Mouse (Mus musculus): ENCODE measurements at regions not wholly inside any gene's neighbourhood (a gene's known extent, or its start where the extent isn't known, plus 50 kb on each side); places are given as distances from the start of the nearest gene placed in this dataset.
"Not testable (repeated sequence)": the region's sequence is repeated elsewhere in the genome, so short reads cannot be mapped to it uniquely, and the experiment has no call there.

- no peak for DNase-seq
Measured at GRCm38 (mm10) chr4:84172841-84173240, 502.2 kb downstream of the Bnc2 start.

GRCm38 (mm10) chr4:84173441-84173840 is 501.6 kb downstream of the Bnc2 start:
- DNase-seq: no peak

GRCm38 (mm10) chr4:84176457-84176856 is 498.6 kb downstream of the Bnc2 start:
- DNase-seq: not testable (repeated sequence)

GRCm38 (mm10) chr4:84177827-84178226 is 497.2 kb downstream of the Bnc2 start:
- no peak for DNase-seq

- no peak for DNase-seq
Measured at GRCm38 (mm10) chr4:84184436-84184835, 490.6 kb downstream of the Bnc2 start.

- DNase-seq: no peak
Measured at GRCm38 (mm10) chr4:84184844-84185243, 490.2 kb downstream of the Bnc2 start.

- peak; percentile 79 for DNase-seq
Measured at GRCm38 (mm10) chr4:84189315-84189714, 485.8 kb downstream of the Bnc2 start.

- no peak for DNase-seq
Measured at GRCm38 (mm10) chr4:84191303-84191702, 483.8 kb downstream of the Bnc2 start.

- peak; percentile 97 for DNase-seq
Measured at GRCm38 (mm10) chr4:84192301-84192700, 482.8 kb downstream of the Bnc2 start.

- DNase-seq: no peak
Measured at GRCm38 (mm10) chr4:84196732-84197131, 478.3 kb downstream of the Bnc2 start.

GRCm38 (mm10) chr4:84198176-84198575 is 476.9 kb downstream of the Bnc2 start:
- DNase-seq: peak; percentile 94

- DNase-seq: peak; percentile 98
Measured at GRCm38 (mm10) chr4:84199181-84199656, 475.9 kb downstream of the Bnc2 start.

- no peak for DNase-seq
Measured at GRCm38 (mm10) chr4:84201001-84201400, 474.1 kb downstream of the Bnc2 start.

- peak; percentile 86 for DNase-seq
Measured at GRCm38 (mm10) chr4:84202231-84202630, 472.8 kb downstream of the Bnc2 start.

GRCm38 (mm10) chr4:84203680-84204079 is 471.4 kb downstream of the Bnc2 start:
- peak; percentile 95 for DNase-seq

- DNase-seq: no peak
Measured at GRCm38 (mm10) chr4:84204777-84205176, 470.3 kb downstream of the Bnc2 start.

GRCm38 (mm10) chr4:84208175-84208574 is 466.9 kb downstream of the Bnc2 start:
- DNase-seq: no peak

GRCm38 (mm10) chr4:84209538-84209937 is 465.5 kb downstream of the Bnc2 start:
- no peak for DNase-seq

GRCm38 (mm10) chr4:84211311-84211875 is 463.7 kb downstream of the Bnc2 start:
- DNase-seq: no peak

GRCm38 (mm10) chr4:84212004-84212403 is 463.1 kb downstream of the Bnc2 start:
- no peak for DNase-seq

- DNase-seq: no peak
Measured at GRCm38 (mm10) chr4:84214523-84214922, 460.6 kb downstream of the Bnc2 start.

GRCm38 (mm10) chr4:84218961-84219360 is 456.1 kb downstream of the Bnc2 start:
- no peak for DNase-seq

GRCm38 (mm10) chr4:84222057-84222717 is 452.9 kb downstream of the Bnc2 start:
- no peak for DNase-seq

GRCm38 (mm10) chr4:84222805-84223335 is 452.2 kb downstream of the Bnc2 start:
- peak; percentile 74 for DNase-seq

Data from heart, adult 11 months (tissue).